Comparison of ENCODE assay signal across 8 mouse cellular contexts in the genomic region with DNA sequence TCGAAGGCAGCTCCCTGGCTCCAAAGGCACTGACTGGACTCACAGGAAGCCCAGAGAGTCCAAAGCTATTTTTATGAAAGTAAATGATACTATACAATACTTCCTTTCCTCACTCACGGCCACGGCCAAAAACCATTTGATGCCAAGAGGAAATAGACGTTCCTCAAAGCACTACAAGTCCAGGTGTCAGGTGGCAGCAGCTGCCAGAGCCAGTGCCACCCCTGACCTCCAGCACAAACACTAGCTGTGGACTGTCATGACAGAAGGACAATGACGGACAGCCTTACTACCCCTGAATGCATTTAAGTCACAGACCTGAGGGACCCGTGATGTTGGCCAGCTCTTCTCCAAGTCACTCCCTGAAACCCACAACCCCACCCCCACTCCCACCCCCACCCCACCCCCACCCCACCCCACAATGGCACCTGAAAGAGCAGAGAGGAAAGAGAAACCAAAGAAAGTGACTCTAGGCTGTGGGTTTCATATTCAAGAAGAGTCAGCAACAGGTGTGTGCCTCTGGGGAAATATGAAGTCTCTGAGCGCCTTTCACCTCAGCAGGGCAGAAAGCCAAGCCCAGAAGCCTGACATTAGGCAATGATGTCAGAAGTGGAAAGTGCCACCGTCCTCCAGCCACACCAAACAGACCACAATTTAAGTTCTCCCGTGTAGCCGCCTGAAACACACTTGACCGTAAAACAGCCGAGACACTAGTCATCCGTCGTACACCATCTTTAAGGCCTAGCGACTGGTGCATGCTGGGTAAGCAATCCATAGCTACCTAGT. TPM values are rescaled to one million over a fixed set of nuclear protein-coding genes. Genes with fewer than 3 reads are reported as not detected.
DNase-seq lines count a peak whose midpoint lies in the region; ATAC-seq lines count a peak whose summit lies in the region.

No protein-coding gene starts in this region.

- ATAC-seq in hematopoietic stem cell, adult 5-6 weeks (replicated peaks in 1 of 2; ENCODE audit: insufficient read depth in 1 of 2, low FRiP score in 2 of 2, low TSS enrichment in 1 of 2, low read depth in 1 of 2, poor library complexity in 2 of 2, severe bottlenecking in 2 of 2) = peak; percentile 47 to 59

- peak; percentile 29 for DNase-seq in adrenal gland, postnatal 10 days
- no peak for DNase-seq in adrenal gland, postnatal 36 days
- DNase-seq in 416B (ENCODE audit: low read depth) = peak; percentile 55
- peak; percentile 49 to 54 for DNase-seq in lung, postnatal 4 days
- no peak for DNase-seq in testis, postnatal 14 days (ENCODE audit: low spot score)
- DNase-seq in frontal cortex, postnatal 10 days (ENCODE audit: low spot score in 2 of 2) = no peak
- DNase-seq in liver = no peak

RNA-seq across cellular contexts. Expression of a gene that starts 45.5 kb away (rescaled TPM):
- total RNA-seq in adrenal gland, postnatal 10 days (2021) = 10 to 100 TPM; 68.5 to 96.0 TPM
- 100 to 1,000 TPM in 1 of 2 experiments, 10 to 100 TPM in 1; 98.5 to 102 TPM for total RNA-seq in adrenal gland, postnatal 36 days (2021)
- total RNA-seq in hematopoietic stem cell, adult 5-6 weeks (2017) = 63.7 and 83.5 TPM in 2 replicates

Comparison
In these comparisons a context has a peak if more than half of its experiments do, and no peak if none do; other contexts are left out.
1. DNase-seq: peak in adrenal gland, postnatal 10 days (single experiment), 416B (single experiment) and lung, postnatal 4 days (2 of 2); none in adrenal gland, postnatal 36 days (0 of 2), testis, postnatal 14 days (single experiment), frontal cortex, postnatal 10 days (0 of 2) and liver (single experiment).